Mouse (Mus musculus): Measurements from ENCODE around the gene S100a14.

GRCm38 (mm10) chr3:90537141-90537904 is 10.7 kb downstream of the S100a14 start, which contains the start of gene S100a16:
- TF ChIP-seq POLR2A (IDR thresholded peaks at IDR 0.05; ENCODE audit: low read depth, low read length) (peak; percentile 68; the same call in 1 of the 2 replicates), CTCF (IDR thresholded peaks at IDR 0.05; ENCODE audit: borderline replicate concordance, insufficient read depth, low read length) (no peak)
